Mouse (Mus musculus) limb, embryonic 10.5 days (tissue): ENCODE data around the gene Rhox4g. TPM values are rescaled to one million over a fixed set of nuclear protein-coding genes. Genes with fewer than 3 reads are reported as not detected.
"Not testable (repeated sequence)": the region's sequence is repeated elsewhere in the genome, so short reads cannot be mapped to it uniquely, and the experiment has no call there.

Experiments
- DNase-seq: peaks from one replicate; pipeline ENCODE4 v3.0.0-alpha.2; 2017; ENCODE audit warnings: low spot score
- H3K27ac ChIP-seq: fragments of 300-500 bp; sonication (generic); 2 replicates; pipeline ENCODE4 v1.5.1; 2016; ENCODE audit warnings: mild to moderate bottlenecking
- H3K27me3 ChIP-seq: fragments of 300-500 bp; sonication (generic); 2 replicates; pipeline ENCODE4 v1.6.1; 2016; ENCODE audit warnings: low read depth, mild to moderate bottlenecking; ENCODE audit not compliant: poor library complexity, severe bottlenecking
- H3K36me3 ChIP-seq: fragments of 300-500 bp; sonication (generic); 2 replicates; pipeline ENCODE4 v1.6.1; 2016; ENCODE audit warnings: mild to moderate bottlenecking, moderate library complexity
- H3K4me1 ChIP-seq: fragments of 300-500 bp; sonication (generic); 2 replicates; pipeline ENCODE4 v1.6.1; 2016
- H3K4me3 ChIP-seq: fragments of 300-500 bp; sonication (generic); 2 replicates; pipeline ENCODE4 v1.5.1; 2016; ENCODE audit warnings: mild to moderate bottlenecking, moderate library complexity
- H3K9me3 ChIP-seq: fragments of 300-500 bp; sonication (generic); replicated peaks from 2 replicates; pipeline ENCODE4 v1.6.1; 2016; ENCODE audit warnings: mild to moderate bottlenecking
- WGBS: fragments of 180-500 bp; shearing (Covaris S2); methylation state at CpG from one replicate; pipeline ENCODE4 v1.1.7; 2016; 5-methylcytosine and 5-hydroxymethylcytosine counted together
- polyA plus RNA-seq: library from polyadenylated mRNA; unstranded; fragments of >200 nt; fragmentation: Nextera tagmentation; extraction: Ambion mirVana; gene quantifications from 2 replicates; pipeline ENCODE4 v1.2.1, GENCODE M21; 2016

Gene Rhox4g
- not detected in 2 replicates for polyA plus RNA-seq

GRCm38 (mm10) chrX:37651227-37651626, at the start of gene Rhox4g:
Gene Rhox4g, minus strand, starts transcription at chrX:37651327.
- H3K27ac ChIP-seq, H3K36me3 ChIP-seq, DNase-seq, H3K27me3 ChIP-seq, H3K4me1 ChIP-seq, H3K4me3 ChIP-seq, H3K9me3 ChIP-seq: not testable (repeated sequence)
- WGBS, result 94% methylated on average over 19 of the region's 20 CpGs

GRCm38 (mm10) chrX:37692261-37692660, 41.1 kb upstream of the Rhox4g start:
- H3K4me1 ChIP-seq, result no peaks in the 10 kb centered on the region
- no peak overlapping the region for H3K27ac ChIP-seq
- no peak overlapping the region for H3K4me3 ChIP-seq
- WGBS, result 89% methylated on average over 2 of the region's 2 CpGs
- H3K27me3 ChIP-seq, result no peaks in the 10 kb centered on the region
- DNase-seq, result no peak
- H3K9me3 ChIP-seq, result no peaks in the 10 kb centered on the region
- H3K36me3 ChIP-seq, result no peaks in the 10 kb centered on the region

- Histone ChIP-seq H3K4me1 (no peaks in the 10 kb centered on the region), H3K4me3 (no peak overlapping the region), H3K9me3 (peaks cover 2% of the 10 kb centered on the region; the same call in 1 of the 2 replicates), H3K27me3 (no peaks in the 10 kb centered on the region), H3K36me3 (no peaks in the 10 kb centered on the region), H3K27ac (no peak overlapping the region)
- WGBS, result 87% methylated on average over 24 of the region's 24 CpGs
- no peak for DNase-seq
These were observed 32.0 kb upstream of the Rhox4g start for GRCm38 (mm10) chrX:37683031-37683715.

GRCm38 (mm10) chrX:37673177-37673576, 22.1 kb upstream of the Rhox4g start, which contains the start of gene Rhox2h:
Gene Rhox2h, minus strand, starts transcription at chrX:37673277.
- 90% methylated on average over 8 of the region's 8 CpGs for WGBS
- not testable (repeated sequence) for H3K27me3 ChIP-seq, H3K27ac ChIP-seq, H3K4me3 ChIP-seq, H3K9me3 ChIP-seq, H3K4me1 ChIP-seq, H3K36me3 ChIP-seq, DNase-seq

GRCm38 (mm10) chrX:37668664-37669063, 17.5 kb upstream of the Rhox4g start, which contains the start of gene Rhox3h:
Gene Rhox3h, minus strand, starts transcription at chrX:37668764.
- not testable (repeated sequence) for H3K4me3 ChIP-seq, H3K9me3 ChIP-seq, DNase-seq, H3K36me3 ChIP-seq, H3K27ac ChIP-seq, H3K27me3 ChIP-seq, H3K4me1 ChIP-seq
- WGBS, result 91% methylated on average over 1 of the region's 3 CpGs

- not testable (repeated sequence) for DNase-seq, H3K4me3 ChIP-seq, H3K4me1 ChIP-seq, H3K36me3 ChIP-seq, H3K27me3 ChIP-seq, H3K9me3 ChIP-seq, H3K27ac ChIP-seq
- WGBS, result 90% methylated on average over 6 of the region's 6 CpGs
These were observed 7.8 kb downstream of the Rhox4g start, which contains the start of gene Rhox2g for GRCm38 (mm10) chrX:37643370-37643769. Gene Rhox2g, minus strand, starts transcription at chrX:37643470.

GRCm38 (mm10) chrX:37628512-37628911, 22.6 kb downstream of the Rhox4g start, which contains the start of gene Rhox3g:
Gene Rhox3g, minus strand, starts transcription at chrX:37628612.
- DNase-seq, result not testable (repeated sequence)

GRCm38 (mm10) chrX:37607604-37608003, 43.5 kb downstream of the Rhox4g start, which contains the start of gene Rhox4f:
Gene Rhox4f, minus strand, starts transcription at chrX:37607704.
- not testable (repeated sequence) for H3K27me3 ChIP-seq, DNase-seq, H3K36me3 ChIP-seq, H3K9me3 ChIP-seq, H3K27ac ChIP-seq, H3K4me1 ChIP-seq, H3K4me3 ChIP-seq
- 96% methylated on average over 16 of the region's 19 CpGs for WGBS

More at GRCm38 (mm10) chrX:37628512-37628911, 22.6 kb downstream of the Rhox4g start, which contains the start of gene Rhox3g:
- H3K27me3 ChIP-seq, H3K36me3 ChIP-seq, H3K4me1 ChIP-seq, H3K9me3 ChIP-seq, H3K27ac ChIP-seq, H3K4me3 ChIP-seq: not testable (repeated sequence)
- WGBS, result 96% methylated on average over 2 of the region's 2 CpGs

Other genes starting within 250 kb of the Rhox4g start
- gene Rhox2b, start 239.3 kb downstream of the Rhox4g start, polyA plus RNA-seq, result not detected in 2 replicates
- gene Rhox4b, start 218.8 kb downstream of the Rhox4g start, polyA plus RNA-seq, result not detected in 2 replicates
- gene Rhox2c, start 197.6 kb downstream of the Rhox4g start, polyA plus RNA-seq, result not detected in 2 replicates
- not detected in 2 replicates for gene Rhox3c, start 192.7 kb downstream of the Rhox4g start, polyA plus RNA-seq
- not detected in 2 replicates for gene Rhox4c, start 171.0 kb downstream of the Rhox4g start, polyA plus RNA-seq
- not detected in 2 replicates for gene Rhox2d, start 157.9 kb downstream of the Rhox4g start, polyA plus RNA-seq
- not detected in 2 replicates for gene Rhox4d, start 137.0 kb downstream of the Rhox4g start, polyA plus RNA-seq
- not detected in 2 replicates for gene Rhox2e, start 120.9 kb downstream of the Rhox4g start, polyA plus RNA-seq
- not detected in 2 replicates for gene Rhox3e, start 109.3 kb downstream of the Rhox4g start, polyA plus RNA-seq
- not detected in 2 replicates for gene Rhox4e, start 93.9 kb downstream of the Rhox4g start, polyA plus RNA-seq
- not detected in 2 replicates for gene Rhox2f, start 79.9 kb downstream of the Rhox4g start, polyA plus RNA-seq
- gene Rhox3f, start 70.3 kb downstream of the Rhox4g start, polyA plus RNA-seq, result not detected in 2 replicates
- not detected in 2 replicates for gene Rhox4f, start 43.6 kb downstream of the Rhox4g start, polyA plus RNA-seq
- not detected in 2 replicates for gene Rhox3g, start 22.7 kb downstream of the Rhox4g start, polyA plus RNA-seq
- gene Rhox2g, start 7.9 kb downstream of the Rhox4g start, polyA plus RNA-seq, result not detected in 2 replicates
- gene Rhox3h, start 17.4 kb upstream of the Rhox4g start, polyA plus RNA-seq, result not detected in 2 replicates
- not detected in 2 replicates for gene Rhox2h, start 21.9 kb upstream of the Rhox4g start, polyA plus RNA-seq
- gene Rhox5, start 153.5 kb upstream of the Rhox4g start, polyA plus RNA-seq, result 1.8 and 2.3 TPM in 2 replicates
- gene Rhox6, start 175.6 kb upstream of the Rhox4g start, polyA plus RNA-seq, result not detected in 2 replicates
- not detected in 2 replicates for gene Rhox7a, start 180.4 kb upstream of the Rhox4g start, polyA plus RNA-seq
- not detected in 2 replicates for gene Rhox8, start 227.6 kb upstream of the Rhox4g start, polyA plus RNA-seq
- not detected in 2 replicates for gene Rhox7b, start 245.9 kb upstream of the Rhox4g start, polyA plus RNA-seq